14 mouse cellular contexts compared by ENCODE assay signal in the genomic region with DNA sequence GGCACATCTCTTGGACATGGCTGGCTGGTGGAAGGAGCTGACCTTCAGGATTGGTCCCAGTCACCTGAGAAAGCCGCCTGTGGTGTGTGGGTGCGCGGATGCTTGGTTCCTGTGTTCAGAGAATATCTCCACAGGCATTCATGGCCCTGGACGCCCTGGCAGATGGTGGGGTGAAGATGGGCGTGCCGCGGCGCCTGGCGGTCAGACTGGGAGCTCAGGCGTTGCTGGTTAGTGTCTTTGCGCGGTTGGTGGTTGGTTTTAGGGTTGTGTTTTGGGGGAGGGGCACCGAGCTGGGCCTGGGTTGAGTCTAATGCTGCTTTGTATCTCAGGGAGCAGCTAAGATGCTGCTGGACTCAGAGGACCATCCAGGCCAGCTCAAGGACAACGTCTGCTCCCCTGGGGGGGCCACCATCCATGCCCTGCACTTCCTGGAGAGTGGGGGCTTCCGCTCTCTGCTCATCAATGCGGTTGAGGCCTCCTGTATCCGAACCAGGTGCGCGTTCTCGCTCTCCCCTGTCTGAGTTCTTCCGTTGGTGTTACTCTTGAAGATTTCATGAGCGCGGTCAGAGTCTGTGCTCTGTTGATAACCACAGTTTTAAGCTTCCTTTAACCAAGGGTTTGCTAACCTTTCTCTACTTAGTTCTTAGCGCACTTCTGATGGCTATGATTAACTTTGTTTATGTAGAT. TPM values are rescaled to one million over a fixed set of nuclear protein-coding genes. Genes with fewer than 3 reads are reported as not detected.
A peak's percentile ranks its signal among the peaks of the same experiment; 100 is the strongest.
DNase-seq lines count a peak whose midpoint lies in the region; ATAC-seq and TF ChIP-seq lines count a peak whose summit lies in the region.
"Had no signal": no experiment of that assay in that cellular context is flagged by ENCODE, and none has a peak within 500 bp of the region (broad histone marks: within the 10 kb centered on the region; RNA-seq: fewer than 3 reads in every experiment).

No protein-coding gene starts in this region.

- H3K9me3 ChIP-seq in heart, embryonic 10.5 days: no peaks in the 10 kb centered on the region
- no peaks in the 10 kb centered on the region for H3K9me3 ChIP-seq in liver, embryonic 13.5 days (replicated peaks)
- H3K9me3 ChIP-seq: hindbrain, embryonic 15.5 days had no signal

- intact Hi-C loops in heart, postnatal 36 days (cut with DNase I): no loop called here

- no peaks in the 10 kb centered on the region for H3K27me3 ChIP-seq in heart, embryonic 10.5 days (ENCODE audit: insufficient read depth, poor library complexity, severe bottlenecking)
- H3K27me3 ChIP-seq in liver, embryonic 13.5 days: no peaks in the 10 kb centered on the region
- H3K27me3 ChIP-seq: hindbrain, embryonic 15.5 days had no signal

- TF ChIP-seq CTCF in layer of hippocampus, adult 2 months (conservative IDR thresholded peaks at IDR 0.05): no peak

- peak overlapping the region; percentile 79 for H3K4me2 ChIP-seq in liver, embryonic 13.5 days

- H3K27ac ChIP-seq in heart, embryonic 10.5 days: 0 out of 2 replicates have a peak overlapping the region, but pooled peaks have one; percentile 23
- peak overlapping the region; percentile 99 for H3K27ac ChIP-seq in liver, embryonic 13.5 days
- H3K27ac ChIP-seq in layer of hippocampus, adult 2 months: no peak overlapping the region
- H3K27ac ChIP-seq: hindbrain, embryonic 15.5 days had no signal

- H3K9ac ChIP-seq in liver, embryonic 13.5 days: peak overlapping the region; percentile 97
- H3K9ac ChIP-seq: hindbrain, embryonic 15.5 days had no signal

- peaks cover 26% of the 10 kb centered on the region for H3K4me1 ChIP-seq in heart, embryonic 10.5 days
- peaks cover 74% of the 10 kb centered on the region for H3K4me1 ChIP-seq in liver, embryonic 13.5 days (replicated peaks)

- no peak for DNase-seq in heart, embryonic 10.5 days (ENCODE audit: low spot score)
- no peak for DNase-seq in heart, postnatal 36 days
- peak; percentile 42 for DNase-seq in CD4-positive helper T cell, adult 2 months (ENCODE audit: low read depth, low spot score)
- DNase-seq in T-cell, adult 2 months (ENCODE audit: low spot score): peak; percentile 61
- DNase-seq in liver, embryonic 13.5 days: peak; percentile 55
- DNase-seq in layer of hippocampus, adult 2 months (ENCODE audit: low spot score in 2 of 2): no peak
- DNase-seq in adrenal gland, postnatal 10 days: no peak
- DNase-seq: B cell, adult 2 months; embryo, embryonic 11 days; gastrocnemius, postnatal 14 days; kidney, postnatal 14 days had no signal

- ATAC-seq in liver, embryonic 13.5 days (ENCODE audit: low read depth): no peak
- no peak; the same call in 1 of the 2 replicates for ATAC-seq in megakaryocyte-erythroid progenitor cell, adult 5-6 weeks (replicated peaks; ENCODE audit: low FRiP score, low TSS enrichment, poor library complexity, severe bottlenecking)
- ATAC-seq: forebrain, embryonic 14.5 days had no signal

- 85% methylated on average over 24 of the region's 24 CpGs for WGBS in heart, embryonic 10.5 days
- WGBS in liver, embryonic 13.5 days (ENCODE audit: insufficient replicate concordance): 79% methylated on average over 24 of the region's 24 CpGs

- peaks cover 32% of the 10 kb centered on the region for H3K36me3 ChIP-seq in heart, embryonic 10.5 days
- H3K36me3 ChIP-seq in liver, embryonic 13.5 days: peaks cover 41% of the 10 kb centered on the region

- H3K4me3 ChIP-seq in heart, embryonic 10.5 days: 0 out of 2 replicates have a peak overlapping the region, but pooled peaks have one; percentile 73
- peak overlapping the region; percentile 94 for H3K4me3 ChIP-seq in liver, embryonic 13.5 days (replicated peaks)
- H3K4me3 ChIP-seq in layer of hippocampus, adult 2 months: no peak overlapping the region
- H3K4me3 ChIP-seq: hindbrain, embryonic 15.5 days had no signal

RNA-seq across cellular contexts. Expression of a gene that starts 2.5 kb away (rescaled TPM):
- polyA plus RNA-seq in heart, embryonic 10.5 days (2016; fragmentation: Nextera tagmentation; extraction: Ambion mirVana): 89.4 and 114 TPM in 2 replicates
- 10 to 100 TPM; 12.5 to 15.6 TPM for total RNA-seq in heart, postnatal 36 days (2021)
- polyA plus RNA-seq in liver, embryonic 13.5 days (2015; fragmentation: Nextera tagmentation; extraction: Ambion mirVana): 122 and 128 TPM in 2 replicates
- total RNA-seq in megakaryocyte-erythroid progenitor cell, adult 5-6 weeks (2014; fragmentation: Nextera tagmentation): 57.0 and 70.4 TPM in 2 replicates
- total RNA-seq in megakaryocyte-erythroid progenitor cell, adult 5-6 weeks (2017): 21.1 and 34.2 TPM in 2 replicates
- total RNA-seq in layer of hippocampus, adult 2 months (2021): 10 to 100 TPM; 42.9 to 44.9 TPM
- total RNA-seq in adrenal gland, postnatal 10 days (2021): 10 to 100 TPM; 32.6 to 34.7 TPM

RNA-seq across cellular contexts. Expression of a gene that starts 13.7 kb away (rescaled TPM):
- 0.23 TPM in 2 replicates for polyA plus RNA-seq in heart, embryonic 10.5 days (2016; fragmentation: Nextera tagmentation; extraction: Ambion mirVana)
- total RNA-seq in heart, postnatal 36 days (2021): not detected
- not detected in 2 replicates for polyA plus RNA-seq in liver, embryonic 13.5 days (2015; fragmentation: Nextera tagmentation; extraction: Ambion mirVana)
- total RNA-seq in megakaryocyte-erythroid progenitor cell, adult 5-6 weeks (2014; fragmentation: Nextera tagmentation): not detected in 2 replicates
- total RNA-seq in megakaryocyte-erythroid progenitor cell, adult 5-6 weeks (2017): not detected in 2 replicates
- total RNA-seq in layer of hippocampus, adult 2 months (2021): 1 to 10 TPM; 1.4 to 2.0 TPM
- total RNA-seq in adrenal gland, postnatal 10 days (2021): under 1 TPM; 0.48 to 1.00 TPM
- total RNA-seq: gastrocnemius, postnatal 14 days had no signal

RNA-seq across cellular contexts. Expression of a gene that starts 28.2 kb away (rescaled TPM):
- 0.89 and 1.1 TPM in 2 replicates for polyA plus RNA-seq in heart, embryonic 10.5 days (2016; fragmentation: Nextera tagmentation; extraction: Ambion mirVana)
- total RNA-seq in heart, postnatal 36 days (2021): 1 to 10 TPM in 1 of 2 experiments, under 1 TPM in 1; 0.95 to 1.0 TPM
- polyA plus RNA-seq in liver, embryonic 13.5 days (2015; fragmentation: Nextera tagmentation; extraction: Ambion mirVana): 6.0 and 6.5 TPM in 2 replicates
- total RNA-seq in megakaryocyte-erythroid progenitor cell, adult 5-6 weeks (2014; fragmentation: Nextera tagmentation): 6.4 and 11.9 TPM in 2 replicates
- total RNA-seq in megakaryocyte-erythroid progenitor cell, adult 5-6 weeks (2017): 3.4 TPM in 1 of 2 replicates, not detected in the other
- total RNA-seq in layer of hippocampus, adult 2 months (2021): 10 to 100 TPM; 11.4 to 12.9 TPM
- total RNA-seq in adrenal gland, postnatal 10 days (2021): under 1 TPM; 0.63 to 0.79 TPM

RNA-seq across cellular contexts. Expression of a gene that starts 35.5 kb away (rescaled TPM):
- polyA plus RNA-seq in heart, embryonic 10.5 days (2016; fragmentation: Nextera tagmentation; extraction: Ambion mirVana): 6.6 and 9.0 TPM in 2 replicates
- 10 to 100 TPM; 13.8 to 13.9 TPM for total RNA-seq in heart, postnatal 36 days (2021)
- 5.2 and 7.5 TPM in 2 replicates for polyA plus RNA-seq in liver, embryonic 13.5 days (2015; fragmentation: Nextera tagmentation; extraction: Ambion mirVana)
- total RNA-seq in megakaryocyte-erythroid progenitor cell, adult 5-6 weeks (2014; fragmentation: Nextera tagmentation): 22.5 and 26.6 TPM in 2 replicates
- total RNA-seq in megakaryocyte-erythroid progenitor cell, adult 5-6 weeks (2017): 4.8 and 10.8 TPM in 2 replicates
- total RNA-seq in layer of hippocampus, adult 2 months (2021): 10 to 100 TPM; 20.4 to 23.8 TPM
- total RNA-seq in adrenal gland, postnatal 10 days (2021): 10 to 100 TPM; 24.7 to 27.3 TPM

RNA-seq across cellular contexts. Expression of a gene that starts 55.7 kb away (rescaled TPM):
- 32.3 and 39.8 TPM in 2 replicates for polyA plus RNA-seq in heart, embryonic 10.5 days (2016; fragmentation: Nextera tagmentation; extraction: Ambion mirVana)
- total RNA-seq in heart, postnatal 36 days (2021): 10 to 100 TPM; 10.3 to 14.2 TPM
- polyA plus RNA-seq in liver, embryonic 13.5 days (2015; fragmentation: Nextera tagmentation; extraction: Ambion mirVana): 25.1 and 29.7 TPM in 2 replicates
- 22.0 and 23.2 TPM in 2 replicates for total RNA-seq in megakaryocyte-erythroid progenitor cell, adult 5-6 weeks (2014; fragmentation: Nextera tagmentation)
- 37.6 and 45.7 TPM in 2 replicates for total RNA-seq in megakaryocyte-erythroid progenitor cell, adult 5-6 weeks (2017)
- 10 to 100 TPM; 22.9 TPM for total RNA-seq in layer of hippocampus, adult 2 months (2021)
- 10 to 100 TPM; 21.7 to 22.6 TPM for total RNA-seq in adrenal gland, postnatal 10 days (2021)

Comparison
In these comparisons a context has a peak if more than half of its experiments do, and no peak if none do; other contexts are left out.
1. DNase-seq: peak in CD4-positive helper T cell, adult 2 months (single experiment), T-cell, adult 2 months (single experiment) and liver, embryonic 13.5 days (single experiment); none in heart, embryonic 10.5 days (single experiment), heart, postnatal 36 days (0 of 2), layer of hippocampus, adult 2 months (0 of 2) and adrenal gland, postnatal 10 days (single experiment).